Mouse (Mus musculus) heart, adult 2 months (tissue): Measurements from ENCODE around the gene Tshz2.

Source experiments
- CTCF ChIP-seq: fragments of 200-600 bp; IDR thresholded peaks from 2 replicates; pipeline ENCODE4 v1.8.1; 2022; ENCODE audit warnings: antibody characterized with exemption, mild to moderate bottlenecking, moderate library complexity
- EP300 ChIP-seq: fragments of 200-500 bp; IDR thresholded peaks from 2 replicates; pipeline ENCODE4 v1.6.1; 2011; ENCODE audit warnings: low read depth, low read length, control low read depth; ENCODE audit not compliant: insufficient read depth
- POLR2A ChIP-seq: fragments of 200-500 bp; IDR thresholded peaks from 2 replicates; pipeline ENCODE4 v1.6.1; 2011; ENCODE audit warnings: mild to moderate bottlenecking, low read depth, low read length, control low read depth; ENCODE audit not compliant: insufficient read depth

GRCm38 (mm10) chr2:169642420-169642819 is 9.6 kb downstream of the Tshz2 start:
- no peak for TF ChIP-seq CTCF
- TF ChIP-seq POLR2A, result no peak
- no peak for TF ChIP-seq EP300
